Mouse (Mus musculus): ENCODE data around the gene Gm9958. TPM values are rescaled to one million over a fixed set of nuclear protein-coding genes. Genes with fewer than 3 reads are reported as not detected.

Gm9958 gene
- polyA plus RNA-seq, 1 experiment: 0.06 TPM

DNA sequence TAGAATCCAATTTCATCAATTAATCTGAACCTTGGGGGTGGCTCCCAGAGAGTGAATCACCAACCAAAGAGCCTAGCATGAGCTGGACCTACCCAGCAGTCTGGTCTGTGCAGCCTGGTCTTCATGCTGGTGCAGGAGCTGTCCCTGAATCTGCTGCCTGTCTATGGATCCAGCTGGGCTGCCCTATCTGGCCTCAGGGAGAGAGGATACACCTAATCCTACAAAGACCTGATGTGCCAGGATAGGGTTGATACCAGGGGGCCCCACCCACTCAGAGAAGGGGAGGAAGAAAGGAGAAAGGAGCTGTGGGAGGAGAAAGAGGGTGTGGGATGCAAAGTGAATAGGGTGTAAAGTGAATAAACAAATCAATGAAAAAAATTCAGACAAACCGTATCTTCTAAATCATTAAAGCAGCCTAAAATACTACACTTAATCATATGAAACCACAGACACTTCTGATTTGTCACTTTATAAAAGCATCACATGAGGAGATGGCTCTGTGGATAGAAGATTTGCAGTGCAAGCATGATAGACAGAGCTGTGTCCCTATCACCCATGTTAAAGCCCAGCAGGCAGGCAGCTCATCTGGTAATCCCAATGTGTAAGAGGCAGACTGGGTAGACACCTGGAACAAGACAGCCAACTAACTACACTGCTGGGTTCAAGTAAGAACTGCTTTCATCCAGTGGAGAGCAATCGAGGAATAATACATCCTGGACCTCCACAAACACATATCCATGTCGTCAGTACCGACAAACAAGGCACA, 13.3 kb upstream of the Gm9958 start:
- TF ChIP-seq TAL1 (IDR thresholded peaks at IDR 0.05; ENCODE audit: low read length): no peak
- no peak for TF ChIP-seq GATA1 (IDR thresholded peaks at IDR 0.05; ENCODE audit: low read length)
- Histone ChIP-seq H3K27me3 (ENCODE audit: control insufficient read depth) (no peaks in the 10 kb centered on the region), H3K4me3 (replicated peaks) (no peak overlapping the region), H3K36me3 (ENCODE audit: control insufficient read depth) (peaks cover 32% of the 10 kb centered on the region), H3K4me1 (ENCODE audit: control insufficient read depth) (peaks cover 47% of the 10 kb centered on the region), H3K9me3 (ENCODE audit: control insufficient read depth, low read length) (no peaks in the 10 kb centered on the region)

- Histone ChIP-seq H3K9me3 (ENCODE audit: control insufficient read depth, low read length) (no peaks in the 10 kb centered on the region), H3K4me3 (replicated peaks) (no peak overlapping the region), H3K4me1 (ENCODE audit: control insufficient read depth) (peaks cover 45% of the 10 kb centered on the region), H3K27me3 (ENCODE audit: control insufficient read depth) (no peaks in the 10 kb centered on the region), H3K36me3 (ENCODE audit: control insufficient read depth) (peaks cover 45% of the 10 kb centered on the region)
- TF ChIP-seq TAL1 (IDR thresholded peaks at IDR 0.05; ENCODE audit: low read length): no peak
- TF ChIP-seq GATA1 (IDR thresholded peaks at IDR 0.05; ENCODE audit: low read length): no peak
Measured at GRCm38 (mm10) chr5:90355824-90356223, 11.2 kb upstream of the Gm9958 start.

DNA sequence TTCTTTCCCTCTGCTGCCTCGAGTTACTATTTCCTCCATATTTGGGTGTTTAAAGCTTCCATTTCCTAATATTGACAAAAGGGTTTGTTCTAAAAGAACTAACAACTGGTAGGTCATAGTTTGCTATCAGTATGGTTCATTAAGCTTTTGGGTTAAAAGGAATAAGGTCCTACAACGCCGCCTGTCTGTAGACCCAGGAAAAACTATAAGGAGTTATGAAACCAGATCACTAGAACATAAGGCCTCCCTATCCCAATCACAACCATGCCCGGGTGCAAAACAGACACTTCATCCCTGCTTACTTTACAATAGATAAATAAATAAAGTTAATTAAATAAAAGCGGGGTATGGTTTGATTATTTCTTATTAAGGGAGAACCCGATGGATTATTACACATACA, 2.5 kb upstream of the Gm9958 start:
- no peak for TF ChIP-seq GATA1 (IDR thresholded peaks at IDR 0.05; ENCODE audit: low read length)
- no peak for TF ChIP-seq TAL1 (IDR thresholded peaks at IDR 0.05; ENCODE audit: low read length)
- H3K4me1 ChIP-seq (ENCODE audit: control insufficient read depth): peaks cover 24% of the 10 kb centered on the region
- no peaks in the 10 kb centered on the region for H3K9me3 ChIP-seq (ENCODE audit: control insufficient read depth, low read length)
- H3K36me3 ChIP-seq (ENCODE audit: control insufficient read depth): peaks cover 35% of the 10 kb centered on the region
- H3K4me3 ChIP-seq (replicated peaks): peak overlapping the region; percentile 100
- H3K27me3 ChIP-seq (ENCODE audit: control insufficient read depth): no peaks in the 10 kb centered on the region

GRCm38 (mm10) chr5:90365141-90365951, 1.7 kb upstream of the Gm9958 start:
- H3K4me3 ChIP-seq (replicated peaks): peak overlapping the region; percentile 100
- peaks cover 24% of the 10 kb centered on the region for H3K4me1 ChIP-seq (ENCODE audit: control insufficient read depth)
- no peaks in the 10 kb centered on the region for H3K9me3 ChIP-seq (ENCODE audit: control insufficient read depth, low read length)
- TF ChIP-seq GATA1 (IDR thresholded peaks at IDR 0.05; ENCODE audit: low read length) (no peak), TAL1 (IDR thresholded peaks at IDR 0.05; ENCODE audit: low read length) (no peak)
- peaks cover 27% of the 10 kb centered on the region for H3K36me3 ChIP-seq (ENCODE audit: control insufficient read depth)
- H3K27me3 ChIP-seq (ENCODE audit: control insufficient read depth): no peaks in the 10 kb centered on the region

DNA sequence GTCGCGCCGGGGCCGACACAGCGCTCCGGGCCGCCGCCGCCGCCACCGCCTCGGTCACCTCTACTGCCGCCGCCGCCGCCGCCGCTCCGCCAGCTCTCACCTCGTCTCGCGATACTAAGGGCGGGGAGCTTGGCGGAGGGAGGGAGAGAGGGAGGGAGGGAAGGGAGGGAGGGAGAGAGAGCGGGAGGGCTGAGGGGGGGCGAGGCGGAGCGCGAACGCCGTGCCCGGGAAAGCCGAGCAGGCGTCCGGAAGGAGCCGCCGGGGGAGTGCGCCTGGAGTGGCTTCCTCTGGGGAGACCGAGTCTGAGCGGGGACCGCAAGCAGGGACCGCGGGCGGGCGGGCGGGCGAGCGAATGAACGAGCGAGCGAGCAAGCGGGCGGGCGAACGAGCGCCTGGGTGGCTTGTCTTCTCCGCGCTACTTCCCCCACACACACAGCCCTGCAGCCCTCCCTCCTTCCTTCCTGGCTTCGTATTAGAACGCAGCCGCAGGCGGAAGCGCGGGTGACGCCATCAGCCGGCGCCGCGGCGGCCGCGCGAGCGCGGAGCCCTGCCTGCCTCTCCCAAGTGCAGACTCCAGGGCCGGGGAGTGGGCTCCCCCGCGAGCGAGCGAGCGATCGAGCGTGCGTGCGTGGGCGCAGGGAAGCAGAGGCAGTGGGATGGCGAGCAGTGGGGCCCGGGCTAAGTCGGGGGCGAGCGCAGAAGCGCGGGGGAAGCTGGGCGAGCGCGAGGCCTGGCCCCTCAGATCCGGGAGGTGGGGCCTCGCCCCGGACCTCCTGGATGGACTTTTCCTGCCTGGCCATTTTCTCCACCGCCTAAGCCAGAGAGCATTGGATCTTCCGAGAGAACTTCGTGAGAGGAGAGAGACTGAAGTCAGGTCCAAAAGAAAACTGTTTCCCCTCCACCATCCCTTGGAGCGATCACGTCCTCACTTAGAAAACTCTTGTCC, 610 bp upstream of the Gm9958 start, which contains the start of gene Ankrd17:
TSS of gene Ankrd17 (minus strand) at position 457 of the 946 bp plus-strand sequence.
- Histone ChIP-seq H3K27me3 (ENCODE audit: control insufficient read depth) (no peaks in the 10 kb centered on the region), H3K9me3 (ENCODE audit: control insufficient read depth, low read length) (no peaks in the 10 kb centered on the region)

GRCm38 (mm10) chr5:90370401-90370800, 3.4 kb downstream of the Gm9958 start:
- Histone ChIP-seq H3K4me1 (ENCODE audit: control insufficient read depth) (peaks cover 10% of the 10 kb centered on the region), H3K27me3 (ENCODE audit: control insufficient read depth) (no peaks in the 10 kb centered on the region), H3K4me3 (replicated peaks) (no peak overlapping the region), H3K9me3 (ENCODE audit: control insufficient read depth, low read length) (no peaks in the 10 kb centered on the region), H3K36me3 (ENCODE audit: control insufficient read depth) (no peaks in the 10 kb centered on the region)
- TF ChIP-seq GATA1 (IDR thresholded peaks at IDR 0.05; ENCODE audit: low read length): no peak
- TF ChIP-seq TAL1 (IDR thresholded peaks at IDR 0.05; ENCODE audit: low read length): no peak

More for the DNA sequence above, 610 bp upstream of the Gm9958 start, which contains the start of gene Ankrd17:
- H3K4me1 ChIP-seq (ENCODE audit: control insufficient read depth): peaks cover 24% of the 10 kb centered on the region
- H3K4me3 ChIP-seq (replicated peaks): peak within 1 kb of the TSS; percentile 100
- TF ChIP-seq GATA1 (IDR thresholded peaks at IDR 0.05; ENCODE audit: low read length): no peak
- no peak for TF ChIP-seq TAL1 (IDR thresholded peaks at IDR 0.05; ENCODE audit: low read length)
- peaks cover 20% of the 10 kb centered on the region for H3K36me3 ChIP-seq (ENCODE audit: control insufficient read depth)

- H3K27me3 ChIP-seq (ENCODE audit: control insufficient read depth): no peaks in the 10 kb centered on the region
- H3K4me3 ChIP-seq (replicated peaks): no peak overlapping the region
- no peaks in the 10 kb centered on the region for H3K36me3 ChIP-seq (ENCODE audit: control insufficient read depth)
- no peaks in the 10 kb centered on the region for H3K4me1 ChIP-seq (ENCODE audit: control insufficient read depth)
- no peak for TF ChIP-seq TAL1 (IDR thresholded peaks at IDR 0.05; ENCODE audit: low read length)
- TF ChIP-seq GATA1 (IDR thresholded peaks at IDR 0.05; ENCODE audit: low read length): no peak
- H3K9me3 ChIP-seq (ENCODE audit: control insufficient read depth, low read length): no peaks in the 10 kb centered on the region
Measured at GRCm38 (mm10) chr5:90373708-90374107, 6.7 kb downstream of the Gm9958 start.

DNA sequence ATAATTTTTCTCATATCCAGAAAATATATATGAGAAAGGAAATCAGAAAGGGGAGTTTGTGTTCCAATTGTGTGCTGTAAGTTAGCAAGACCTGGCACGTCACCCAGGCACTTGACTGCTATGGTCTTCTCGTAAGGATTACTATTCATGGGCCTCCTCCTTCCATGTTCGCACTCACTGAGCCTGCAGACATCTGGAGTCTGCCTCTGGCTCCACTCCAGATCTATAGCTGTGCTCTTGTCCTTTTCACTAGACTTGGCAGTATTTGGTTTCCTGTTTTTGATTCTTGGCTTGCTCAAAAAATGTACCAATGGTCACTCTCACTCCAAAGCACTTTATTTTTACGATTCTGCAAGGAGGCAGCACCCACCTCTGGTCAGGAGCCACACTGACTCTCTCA, 14.5 kb downstream of the Gm9958 start:
- Histone ChIP-seq H3K27me3 (ENCODE audit: control insufficient read depth) (no peaks in the 10 kb centered on the region), H3K9me3 (ENCODE audit: control insufficient read depth, low read length) (no peaks in the 10 kb centered on the region), H3K4me3 (replicated peaks) (no peak overlapping the region), H3K4me1 (ENCODE audit: control insufficient read depth) (no peaks in the 10 kb centered on the region), H3K36me3 (ENCODE audit: control insufficient read depth) (no peaks in the 10 kb centered on the region)
- TF ChIP-seq GATA1 (IDR thresholded peaks at IDR 0.05; ENCODE audit: low read length) (no peak), TAL1 (IDR thresholded peaks at IDR 0.05; ENCODE audit: low read length) (no peak)
